Mouse (Mus musculus) CH12.LX (cell line): ENCODE data around the gene Mgat5. TPM values are rescaled to one million over a fixed set of nuclear protein-coding genes. Genes with fewer than 3 reads are reported as not detected.

ENCODE experiments used
- DNase-seq: peaks from one replicate; pipeline ENCODE4 v3.0.0-alpha.2; 2013; ENCODE audit errors: extremely low read depth
- H3K27ac ChIP-seq: 2 replicates; pipeline ENCODE4 v1.5.1; 2012; ENCODE audit warnings: low read depth, mild to moderate bottlenecking, control low read depth, moderate library complexity; ENCODE audit not compliant: insufficient read depth
- H3K27me3 ChIP-seq: replicated peaks from 2 replicates; pipeline ENCODE3; 2012; ENCODE audit warnings: inconsistent platforms
- H3K36me3 ChIP-seq, 2 experiments: replicated peaks in 1 of 2; 2 replicates each; pipeline versions ENCODE3 to v1.6.1; 2012; ENCODE audit warnings: inconsistent platforms in 1 of 2, low read length in 1 of 2, mild to moderate bottlenecking in 1 of 2, mixed read lengths in 1 of 2, moderate library complexity in 1 of 2; ENCODE audit not compliant: control insufficient read depth in 1 of 2, insufficient read depth in 1 of 2
- H3K4me1 ChIP-seq, 2 experiments: 2 replicates each; pipeline ENCODE4 v1.6.1; 2012; ENCODE audit warnings: inconsistent platforms in 1 of 2, moderate library complexity in 1 of 2; ENCODE audit not compliant: insufficient read depth in 2 of 2, control insufficient read depth in 1 of 2
- H3K4me2 ChIP-seq: 2 replicates; pipeline ENCODE4 v1.6.1; 2012; ENCODE audit warnings: low read depth, mild to moderate bottlenecking, control low read depth; ENCODE audit not compliant: poor library complexity, insufficient read depth, severe bottlenecking
- H3K4me3 ChIP-seq, 3 experiments: fragments of 150-350 bp in 1 of 3; sonication (generic) in 1 of 3; replicated peaks in 1 of 3; 2 replicates each; pipeline versions ENCODE3 to v1.5.1; 2011 to 2012; ENCODE audit warnings: low read depth in 2 of 3, low read length in 2 of 3, mild to moderate bottlenecking in 2 of 3, moderate library complexity in 2 of 3, control low read depth in 1 of 3, improper control_type of control experiment in 1 of 3, inconsistent platforms in 1 of 3, mixed read lengths in 1 of 3; ENCODE audit not compliant: poor library complexity in 1 of 3
- H3K79me2 ChIP-seq: replicated peaks from 2 replicates; pipeline ENCODE4 v1.6.1; 2012; ENCODE audit warnings: mild to moderate bottlenecking, moderate library complexity; ENCODE audit not compliant: control insufficient read depth, poor library complexity, insufficient read depth, severe bottlenecking; ENCODE audit errors: extremely low read depth
- H3K9ac ChIP-seq: 2 replicates; pipeline ENCODE4 v1.6.1; 2012; ENCODE audit warnings: low read depth, mild to moderate bottlenecking, control low read depth, moderate library complexity; ENCODE audit not compliant: insufficient read depth
- H3K9me3 ChIP-seq: replicated peaks from 2 replicates; pipeline ENCODE3; 2012; ENCODE audit warnings: low read length, inconsistent platforms, mixed read lengths
- BHLHE40 ChIP-seq: IDR thresholded peaks from 2 replicates; pipeline ENCODE4 v1.6.1; 2011; ENCODE audit warnings: mild to moderate bottlenecking, low read depth, low read length, improper control_type of control experiment
- CTCF ChIP-seq, 2 experiments: IDR thresholded peaks in 1 of 2; conservative IDR thresholded peaks in 1 of 2; 2 replicates each; pipeline ENCODE4 v1.5.1; 2011 to 2012; ENCODE audit warnings: low read depth in 2 of 2, low read length in 2 of 2, improper control_type of control experiment in 1 of 2, inconsistent platforms in 1 of 2, mild to moderate bottlenecking in 1 of 2, moderate library complexity in 1 of 2
- E2F4 ChIP-seq: IDR thresholded peaks from 2 replicates; pipeline ENCODE4 v1.6.1; 2011; ENCODE audit warnings: low read depth, low read length, improper control_type of control experiment; ENCODE audit not compliant: insufficient replicate concordance
- EP300 ChIP-seq: IDR thresholded peaks from 2 replicates; pipeline ENCODE4 v1.6.1; 2011; ENCODE audit warnings: low read length, improper control_type of control experiment
- GABPA ChIP-seq: IDR thresholded peaks from 2 replicates; pipeline ENCODE4 v1.6.1; 2012; ENCODE audit warnings: low read depth, low read length, improper control_type of control experiment, inconsistent platforms; ENCODE audit not compliant: insufficient replicate concordance
- HCFC1 ChIP-seq: IDR thresholded peaks from 2 replicates; pipeline ENCODE4 v1.6.1; 2012; ENCODE audit warnings: low read depth, mild to moderate bottlenecking, inconsistent platforms, low read length, improper control_type of control experiment
- IRF4 ChIP-seq: IDR thresholded peaks from 2 replicates; pipeline ENCODE4 v1.6.1; 2014; ENCODE audit warnings: low read depth, mild to moderate bottlenecking, inconsistent platforms, low read length, improper control_type of control experiment
- JUN ChIP-seq: IDR thresholded peaks from 2 replicates; pipeline ENCODE4 v1.6.1; 2011; ENCODE audit warnings: low read depth, mild to moderate bottlenecking, low read length, improper control_type of control experiment, moderate library complexity; ENCODE audit not compliant: insufficient read depth
- MAFK ChIP-seq: IDR thresholded peaks from 2 replicates; pipeline ENCODE4 v1.6.1; 2011; ENCODE audit warnings: low read length, improper control_type of control experiment; ENCODE audit not compliant: insufficient replicate concordance
- MXI1 ChIP-seq: IDR thresholded peaks from 2 replicates; pipeline ENCODE4 v1.6.1; 2011; ENCODE audit warnings: mild to moderate bottlenecking, low read depth, low read length, improper control_type of control experiment
- MYC ChIP-seq: IDR thresholded peaks from 2 replicates; pipeline ENCODE4 v1.6.1; 2011; ENCODE audit warnings: low read depth, mild to moderate bottlenecking, improper control_type of control experiment, low read length
- POLR2A ChIP-seq: IDR thresholded peaks from 2 replicates; pipeline ENCODE4 v1.6.1; 2011; ENCODE audit warnings: low read depth, mild to moderate bottlenecking, improper control_type of control experiment, low read length
- POLR2AphosphoS2 ChIP-seq: IDR thresholded peaks from 2 replicates; pipeline ENCODE4 v1.6.1; 2011; ENCODE audit warnings: low read depth, low read length, improper control_type of control experiment
- RAD21 ChIP-seq: IDR thresholded peaks from 2 replicates; pipeline ENCODE4 v1.6.1; 2011; ENCODE audit warnings: low read depth, mild to moderate bottlenecking, low read length, improper control_type of control experiment, moderate library complexity
- RCOR1 ChIP-seq: conservative IDR thresholded peaks from 2 replicates; pipeline ENCODE4 v1.6.1; 2012; ENCODE audit warnings: low read depth, mild to moderate bottlenecking, inconsistent platforms, low read length, improper control_type of control experiment
- SMC3 ChIP-seq: IDR thresholded peaks from 2 replicates; pipeline ENCODE4 v1.6.1; 2011; ENCODE audit warnings: low read depth, low read length, improper control_type of control experiment
- TBP ChIP-seq: conservative IDR thresholded peaks from 2 replicates; pipeline ENCODE4 v1.6.1; 2011; ENCODE audit warnings: low read depth, low read length, improper control_type of control experiment
- TCF12 ChIP-seq: IDR thresholded peaks from 2 replicates; pipeline ENCODE4 v1.6.1; 2014; ENCODE audit warnings: low read depth, mild to moderate bottlenecking, inconsistent platforms, low read length, improper control_type of control experiment
- UBTF ChIP-seq: IDR thresholded peaks from 2 replicates; pipeline ENCODE4 v1.6.1; 2012; ENCODE audit warnings: low read depth, mild to moderate bottlenecking, inconsistent platforms, low read length, improper control_type of control experiment, moderate library complexity
- USF2 ChIP-seq: conservative IDR thresholded peaks from 2 replicates; pipeline ENCODE4 v1.6.1; 2011; ENCODE audit warnings: low read depth, low read length, improper control_type of control experiment
- ZKSCAN1 ChIP-seq: IDR thresholded peaks from 2 replicates; pipeline ENCODE4 v1.6.1; 2012; ENCODE audit warnings: low read depth, inconsistent platforms, low read length, improper control_type of control experiment, borderline replicate concordance
- ZNF384 ChIP-seq: IDR thresholded peaks from 2 replicates; pipeline ENCODE4 v1.6.1; 2012; ENCODE audit warnings: low read depth, low read length, improper control_type of control experiment, inconsistent platforms
- dilution Hi-C: fragments of 300-500 bp; cut with MboI; formaldehyde crosslinking; loops from 2 replicates; pipeline ENCODE4 v1.14.3; 2020; ENCODE audit warnings: low sequenced_read_pairs; ENCODE audit not compliant: extremely low pct_unique_long_range_greater_than_20kb, extremely low pct_ligation_motif_present
- in situ Hi-C: fragments of 300-500 bp; cut with MboI; formaldehyde crosslinking; loops from 3 replicates; pipeline ENCODE4 v1.14.3; 2019; ENCODE audit warnings: low sequenced_read_pairs, low pct_ligation_motif_present, low pct_unique_long_range_greater_than_20kb, mixed read lengths
- polyA plus RNA-seq: library from polyadenylated mRNA; unstranded; fragments of >175 nt; gene quantifications from 2 replicates; pipeline ENCODE4 v1.2.1, GENCODE M21; 2012; ENCODE audit warnings: low read depth; ENCODE audit not compliant: insufficient read length
- total RNA-seq, 2 experiments: library from RNA; depleted of rRNA; stranded (reverse); fragments of 300-350 nt in 1 of 2; fragments of >200 nt in 1 of 2; gene quantifications; 2 replicates each; pipeline ENCODE4 v1.2.3; 2012 to 2014

Mgat5 gene
- total and polyA plus RNA-seq, 3 experiments = 5.9 to 8.8 (median 6.6) TPM

DNA sequence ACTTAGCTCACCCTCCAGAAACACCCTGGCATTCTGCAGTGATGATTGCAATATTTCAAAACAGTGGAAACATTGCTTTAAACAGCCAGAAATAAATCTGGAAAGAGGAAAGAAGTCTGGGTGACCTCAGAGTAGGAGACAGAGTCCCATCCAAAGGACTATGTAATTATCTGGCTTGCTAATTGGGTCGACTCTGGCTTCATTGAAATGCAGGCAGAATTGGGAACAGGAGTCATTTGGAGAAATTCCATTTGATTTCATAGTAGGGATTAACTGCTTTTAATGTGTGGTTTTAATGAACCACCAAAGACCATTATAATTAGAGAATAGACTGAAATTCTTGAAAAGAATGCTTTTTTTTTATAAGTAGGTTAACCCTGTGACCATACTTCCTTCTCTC, 212.2 kb downstream of the Mgat5 start:
- dilution Hi-C loops = no loop called here
- H3K4me1 ChIP-seq = peaks cover 0 to 27% of the 10 kb centered on the region in 2 experiments; a peak in 3 of 4 replicates
- peaks cover 4 to 73% of the 10 kb centered on the region in 2 experiments for H3K36me3 ChIP-seq
- H3K79me2 ChIP-seq = no peaks in the 10 kb centered on the region
- in situ Hi-C loops = no loop called here
- no peak overlapping the region for H3K4me3 ChIP-seq
- no peak overlapping the region for H3K9ac ChIP-seq
- DNase-seq = no peak
- no peak for TF ChIP-seq USF2
- TF ChIP-seq MXI1 = no peak
- no peak for TF ChIP-seq TCF12
- TF ChIP-seq POLR2A = no peak
- no peak for TF ChIP-seq RCOR1
- no peak for TF ChIP-seq TBP
- no peak for TF ChIP-seq POLR2AphosphoS2
- TF ChIP-seq IRF4 = no peak
- no peak for TF ChIP-seq CTCF (conservative IDR thresholded peaks at IDR 0.05 in 1 of 2, IDR thresholded peaks at IDR 0.05 in 1 of 2; ENCODE audit: low read depth in 2 of 2, low read length in 2 of 2)
- no peak for TF ChIP-seq ZKSCAN1
- TF ChIP-seq ZNF384 = no peak
- no peak for TF ChIP-seq JUN
- no peak for TF ChIP-seq MAFK
- no peak for TF ChIP-seq MYC
- no peak for TF ChIP-seq SMC3
- TF ChIP-seq EP300 = no peak
- no peak for TF ChIP-seq HCFC1
- TF ChIP-seq RAD21 = no peak
- no peak for TF ChIP-seq GABPA
- no peak for TF ChIP-seq E2F4
- TF ChIP-seq, all 38 proteins: peak for 0
- Histone ChIP-seq H3K9me3 (peaks cover 4% of the 10 kb centered on the region), H3K27ac (no peak overlapping the region), H3K4me2 (no peak overlapping the region), H3K27me3 (no peaks in the 10 kb centered on the region)

DNA sequence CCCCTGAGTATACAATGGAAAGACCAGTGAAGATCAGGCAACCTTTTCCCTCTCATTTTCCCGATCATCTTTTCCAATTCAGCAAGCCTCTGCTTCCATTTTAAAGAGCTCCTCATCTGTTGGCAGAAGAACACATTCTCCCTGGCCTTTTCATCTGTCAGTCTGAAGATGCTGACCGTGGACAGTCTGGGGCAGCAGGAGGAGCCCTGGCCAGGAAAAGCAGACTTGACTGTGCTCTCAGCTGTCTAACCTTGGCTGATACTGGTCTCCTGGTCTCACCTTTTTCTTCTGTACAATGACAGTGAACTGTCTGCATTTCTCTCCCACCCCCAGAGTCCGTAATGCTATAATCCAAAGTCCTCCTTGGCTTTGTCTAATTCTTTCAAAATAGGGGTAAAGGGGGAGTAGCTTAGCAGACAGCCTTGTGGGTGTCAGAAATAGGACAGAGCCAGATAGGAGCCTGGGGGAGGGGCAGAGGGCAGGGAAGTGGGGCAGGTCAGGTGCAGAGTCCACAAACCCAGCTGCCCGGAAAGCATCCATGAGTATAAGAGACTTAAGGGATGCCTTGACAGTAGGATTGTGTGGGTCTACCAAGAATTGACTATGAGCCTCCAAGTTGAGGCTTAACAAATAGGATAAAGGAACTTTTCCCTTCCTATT, 214.2 kb downstream of the Mgat5 start:
- Histone ChIP-seq H3K36me3 (peaks cover 0 to 57% of the 10 kb centered on the region in 2 experiments), H3K27me3 (no peaks in the 10 kb centered on the region), H3K27ac (no peak overlapping the region), H3K4me2 (no peak overlapping the region), H3K9me3 (peaks cover 4% of the 10 kb centered on the region), H3K9ac (no peak overlapping the region), H3K79me2 (no peaks in the 10 kb centered on the region), H3K4me1 (peaks cover under 1 to 33% of the 10 kb centered on the region in 2 experiments; a peak in 3 of 4 replicates), H3K4me3 (no peak overlapping the region)
- no peak for TF ChIP-seq BHLHE40
- no peak for TF ChIP-seq UBTF
- DNase-seq = no peak
- in situ Hi-C loops = no loop called here
- dilution Hi-C loops = no loop called here
